Mouse (Mus musculus) liver, embryonic 15.5 days (tissue): ENCODE results near the gene H2-DMa. TPM values are rescaled to one million over a fixed set of nuclear protein-coding genes. Genes with fewer than 3 reads are reported as not detected.
A peak's percentile ranks its signal among the peaks of the same experiment; 100 is the strongest.

Experiments
- ATAC-seq: fragments of 200-750 bp; cut with Nextera tagmentation; 2 replicates; pipeline ENCODE4 v1.8.0; 2017; ENCODE audit warnings: moderate number of reproducible peaks, mild to moderate bottlenecking, moderate library complexity; ENCODE audit not compliant: insufficient read depth
- H3K27ac ChIP-seq: fragments of 300-500 bp; sonication (generic); replicated peaks from 2 replicates; pipeline ENCODE4 v1.5.1; 2015; ENCODE audit warnings: mild to moderate bottlenecking, inconsistent platforms
- H3K27me3 ChIP-seq: fragments of 300-500 bp; sonication (generic); 2 replicates; pipeline ENCODE4 v1.6.1; 2015; ENCODE audit warnings: mild to moderate bottlenecking, inconsistent platforms
- H3K36me3 ChIP-seq: fragments of 300-500 bp; sonication (generic); replicated peaks from 2 replicates; pipeline ENCODE4 v1.6.1; 2015; ENCODE audit warnings: moderate library complexity, mild to moderate bottlenecking, inconsistent platforms
- H3K4me1 ChIP-seq: fragments of 300-500 bp; sonication (generic); replicated peaks from 2 replicates; pipeline ENCODE4 v1.6.1; 2015; ENCODE audit warnings: inconsistent platforms
- H3K4me2 ChIP-seq: fragments of 300-500 bp; sonication (generic); 2 replicates; pipeline ENCODE4 v1.6.1; 2015; ENCODE audit warnings: moderate library complexity, mild to moderate bottlenecking, inconsistent platforms
- H3K4me3 ChIP-seq: fragments of 300-500 bp; sonication (generic); replicated peaks from 2 replicates; pipeline ENCODE4 v1.5.1; 2015; ENCODE audit warnings: mild to moderate bottlenecking, inconsistent platforms
- H3K9ac ChIP-seq: fragments of 300-500 bp; sonication (generic); 2 replicates; pipeline ENCODE4 v1.6.1; 2015; ENCODE audit warnings: moderate library complexity, mild to moderate bottlenecking, inconsistent platforms
- H3K9me3 ChIP-seq: fragments of 300-500 bp; sonication (generic); replicated peaks from 2 replicates; pipeline ENCODE4 v1.6.1; 2016; ENCODE audit warnings: inconsistent platforms
- WGBS: fragments of 180-500 bp; shearing (Covaris S2); methylation state at CpG from one replicate; pipeline ENCODE4 v1.1.7; 2015; ENCODE audit warnings: mixed read lengths; ENCODE audit not compliant: insufficient replicate concordance; 5-methylcytosine and 5-hydroxymethylcytosine counted together
- polyA plus RNA-seq: library from polyadenylated mRNA; unstranded; fragments of >200 nt; fragmentation: Nextera tagmentation; extraction: Ambion mirVana; gene quantifications from 2 replicates; pipeline ENCODE4 v1.2.1, GENCODE M21; 2015

The H2-DMa gene
- polyA plus RNA-seq, result 6.4 TPM in 2 replicates

DNA sequence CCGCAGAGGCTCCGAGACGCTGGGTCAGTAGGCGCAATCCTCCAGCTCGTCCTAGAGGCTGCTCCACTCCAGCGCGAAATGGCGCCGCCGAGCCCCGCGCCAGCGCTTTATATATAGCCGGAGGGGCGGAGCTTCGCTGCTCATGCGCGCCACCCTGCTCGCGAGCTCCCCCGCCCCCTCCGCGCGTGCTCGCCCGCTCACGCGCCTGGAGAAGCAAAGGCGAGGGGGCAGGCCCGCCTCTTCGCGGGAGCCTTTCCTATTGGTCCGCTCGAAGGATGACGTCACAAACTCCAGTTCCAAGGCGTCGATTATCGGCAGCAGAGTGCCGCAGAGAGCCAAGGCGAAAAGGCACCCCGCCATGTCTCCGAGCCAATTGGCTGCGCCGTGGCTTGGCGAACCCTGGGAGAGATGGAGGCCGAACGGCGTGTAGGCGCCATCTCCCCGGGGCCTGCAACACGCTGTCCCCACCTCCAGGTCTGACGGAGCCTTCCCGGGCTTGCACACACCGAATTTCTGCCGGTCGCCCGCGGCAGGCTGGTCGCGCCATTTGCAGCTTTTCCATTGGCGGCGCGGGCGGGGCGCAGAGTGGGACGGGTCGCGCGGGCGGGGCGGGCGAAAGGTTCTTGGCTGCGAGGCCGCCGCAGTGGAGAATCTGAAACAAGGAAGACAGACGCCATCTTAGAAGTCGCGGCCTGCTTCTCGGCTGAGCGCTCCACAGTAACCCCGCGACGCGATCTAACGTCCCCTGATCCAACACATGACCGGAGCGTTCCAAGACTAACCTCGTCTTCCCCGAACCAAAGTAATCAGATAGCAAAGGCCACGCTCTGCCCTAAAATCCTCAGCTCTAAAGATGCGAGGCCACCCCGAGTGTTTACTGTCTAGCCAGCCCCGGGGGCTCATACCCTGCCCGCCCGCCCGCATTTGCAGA lies at the start of gene H2-DMa:
H2-DMa (plus strand) TSS at position 293 of the 931 bp plus-strand sequence.
- ATAC-seq, result peak; percentile 73
- peak within 1 kb of the TSS; percentile 93 for H3K9ac ChIP-seq
- H3K36me3 ChIP-seq, result peaks cover 43% of the 10 kb centered on the region
- H3K27me3 ChIP-seq, result no peaks in the 10 kb centered on the region
- peak within 1 kb of the TSS; percentile 99 for H3K4me2 ChIP-seq
- under 1% methylated on average over 96 of the region's 96 CpGs for WGBS
- peak within 1 kb of the TSS; percentile 94 for H3K4me3 ChIP-seq
- H3K9me3 ChIP-seq, result no peaks in the 10 kb centered on the region
- peak within 1 kb of the TSS; percentile 99 for H3K27ac ChIP-seq
- H3K4me1 ChIP-seq, result peaks cover 67% of the 10 kb centered on the region

DNA sequence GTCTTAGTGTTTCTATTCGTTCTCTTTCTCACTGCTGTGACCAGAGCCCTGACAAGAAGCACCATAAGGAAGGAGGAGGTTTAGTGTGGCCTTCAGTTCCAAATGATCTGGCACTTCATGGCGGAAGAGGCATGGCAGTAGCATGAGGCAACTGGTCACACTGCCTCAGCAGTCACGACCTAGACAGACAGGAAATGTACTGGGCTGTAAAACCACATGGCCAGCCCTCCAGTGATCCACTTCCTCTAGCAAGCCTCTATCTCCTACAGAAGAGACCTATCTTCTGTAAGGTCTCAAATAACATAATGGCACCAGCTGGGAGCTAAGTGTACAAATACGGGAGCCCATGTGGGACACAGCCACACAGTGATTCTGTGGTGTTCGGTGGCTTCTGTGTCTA lies 47.2 kb upstream of the H2-DMa start:
- H3K9me3 ChIP-seq, result no peaks in the 10 kb centered on the region
- H3K27ac ChIP-seq, result 0 out of 2 replicates have a peak overlapping the region, but pooled peaks have one; percentile 6
- no peaks in the 10 kb centered on the region for H3K36me3 ChIP-seq
- 40% methylated on average over 5 of the region's 5 CpGs for whole genome bisulfite sequencing
- H3K4me3 ChIP-seq, result no peak overlapping the region
- no peak for ATAC-seq
- no peak overlapping the region for H3K9ac ChIP-seq
- H3K27me3 ChIP-seq, result peaks cover 21% of the 10 kb centered on the region
- H3K4me1 ChIP-seq, result 0 out of 2 replicates have a peak, but pooled peaks cover 3% of the 10 kb centered on the region
- no peak overlapping the region for H3K4me2 ChIP-seq

DNA sequence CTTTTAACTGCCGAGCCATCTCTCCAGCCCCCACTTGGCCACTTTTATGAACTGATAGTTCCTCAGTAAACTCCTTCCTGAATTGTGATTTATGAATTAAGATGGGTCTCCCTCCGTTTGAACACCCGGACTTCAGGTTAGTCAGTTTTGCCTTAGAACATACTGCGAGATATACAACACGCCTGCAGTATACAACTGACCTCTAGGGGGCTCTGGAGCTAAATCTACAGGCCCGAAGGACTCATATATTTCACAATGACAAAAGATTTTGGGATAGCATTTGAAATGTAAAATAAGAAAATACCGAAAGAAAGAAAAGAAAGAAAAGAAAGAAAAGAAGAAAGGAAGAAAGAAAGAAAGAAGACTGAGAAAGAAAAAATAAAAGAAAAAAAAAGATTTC lies 44.1 kb upstream of the H2-DMa start:
- Histone ChIP-seq H3K27me3 (peaks cover 25% of the 10 kb centered on the region), H3K4me2 (no peak overlapping the region), H3K36me3 (no peaks in the 10 kb centered on the region), H3K4me1 (0 out of 2 replicates have a peak, but pooled peaks cover 3% of the 10 kb centered on the region), H3K9ac (no peak overlapping the region), H3K27ac (no peak overlapping the region), H3K4me3 (no peak overlapping the region), H3K9me3 (no peaks in the 10 kb centered on the region)
- no peak for ATAC-seq
- WGBS, result 28% methylated on average over 7 of the region's 7 CpGs

DNA sequence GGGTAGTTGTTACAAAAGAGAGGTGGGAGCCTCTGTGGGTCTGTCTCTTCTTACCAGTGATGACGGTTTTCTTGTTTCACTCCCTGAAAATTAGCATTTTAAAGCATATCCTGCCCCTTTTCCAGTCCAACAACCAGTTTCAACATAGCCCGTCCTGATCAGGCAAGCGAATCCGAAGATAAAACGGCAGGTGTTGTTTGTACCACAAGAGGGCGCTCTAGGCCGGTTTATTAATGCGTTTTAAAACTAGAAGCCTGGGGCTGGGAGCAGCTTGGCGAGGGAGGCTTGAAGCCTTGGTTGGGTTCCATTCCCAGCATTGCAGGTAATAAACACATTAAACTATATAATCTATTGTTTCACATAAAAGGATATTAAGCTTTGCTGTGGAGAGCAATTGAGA lies 41.8 kb upstream of the H2-DMa start:
- Histone ChIP-seq H3K4me2 (no peak overlapping the region), H3K4me3 (no peak overlapping the region), H3K36me3 (no peaks in the 10 kb centered on the region), H3K9ac (no peak overlapping the region), H3K27me3 (peaks cover 25% of the 10 kb centered on the region), H3K4me1 (0 out of 2 replicates have a peak, but pooled peaks cover 3% of the 10 kb centered on the region), H3K27ac (no peak overlapping the region), H3K9me3 (no peaks in the 10 kb centered on the region)
- no peak for ATAC-seq
- under 1% methylated on average over 9 of the region's 9 CpGs for WGBS

DNA sequence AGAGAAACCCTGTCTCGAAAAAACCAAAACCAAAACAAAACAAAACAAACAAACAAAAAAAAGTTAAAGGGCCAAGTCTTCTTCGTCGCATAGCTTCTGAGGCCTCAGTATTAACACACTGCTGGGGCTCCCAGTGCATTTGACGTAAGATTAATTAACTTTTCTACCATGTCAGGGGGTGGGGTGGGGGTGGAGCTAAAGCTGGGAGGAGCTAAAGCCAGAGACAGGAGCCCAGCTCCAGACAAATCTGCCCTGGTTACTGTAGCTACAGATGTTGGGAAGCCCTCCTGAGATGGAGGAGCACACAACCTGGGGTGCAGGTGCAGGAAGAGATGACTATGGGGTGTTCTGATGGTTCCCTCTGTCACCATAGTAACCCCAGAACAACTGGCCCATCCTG lies 41.2 kb upstream of the H2-DMa start:
- H3K27me3 ChIP-seq, result peaks cover 25% of the 10 kb centered on the region
- H3K4me3 ChIP-seq, result no peak overlapping the region
- no peak overlapping the region for H3K9ac ChIP-seq
- ATAC-seq, result no peak
- H3K27ac ChIP-seq, result no peak overlapping the region
- H3K4me2 ChIP-seq, result no peak overlapping the region
- H3K4me1 ChIP-seq, result 0 out of 2 replicates have a peak, but pooled peaks cover 5% of the 10 kb centered on the region
- no peaks in the 10 kb centered on the region for H3K9me3 ChIP-seq
- H3K36me3 ChIP-seq, result no peaks in the 10 kb centered on the region
- 54% methylated on average over 4 of the region's 4 CpGs for WGBS

DNA sequence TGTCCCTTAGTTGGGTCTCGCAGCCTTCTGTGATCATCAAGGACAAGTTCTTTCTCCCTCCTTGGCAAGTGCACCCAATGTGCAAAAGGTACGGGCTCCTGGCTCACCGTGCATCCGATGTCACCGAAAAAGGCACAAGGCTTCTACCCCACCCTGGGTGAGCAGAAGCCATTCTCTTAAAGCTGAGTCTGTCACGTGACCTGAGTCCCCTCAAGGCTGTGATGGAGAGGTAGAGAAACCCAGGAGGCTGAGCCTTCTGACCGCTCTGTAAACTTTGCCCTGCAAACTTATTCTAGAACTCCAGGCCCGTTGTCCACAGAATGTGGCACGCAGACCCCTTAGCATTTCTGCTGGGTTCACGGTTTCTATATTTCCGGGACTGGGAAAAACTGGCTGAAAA lies 40.3 kb upstream of the H2-DMa start:
- Histone ChIP-seq H3K4me3 (no peak overlapping the region), H3K4me2 (no peak overlapping the region), H3K4me1 (0 out of 2 replicates have a peak, but pooled peaks cover 8% of the 10 kb centered on the region), H3K36me3 (no peaks in the 10 kb centered on the region), H3K9ac (no peak overlapping the region), H3K9me3 (no peaks in the 10 kb centered on the region), H3K27me3 (peaks cover 24% of the 10 kb centered on the region), H3K27ac (no peak overlapping the region)
- 80% methylated on average over 11 of the region's 11 CpGs for WGBS
- no peak for ATAC-seq

DNA sequence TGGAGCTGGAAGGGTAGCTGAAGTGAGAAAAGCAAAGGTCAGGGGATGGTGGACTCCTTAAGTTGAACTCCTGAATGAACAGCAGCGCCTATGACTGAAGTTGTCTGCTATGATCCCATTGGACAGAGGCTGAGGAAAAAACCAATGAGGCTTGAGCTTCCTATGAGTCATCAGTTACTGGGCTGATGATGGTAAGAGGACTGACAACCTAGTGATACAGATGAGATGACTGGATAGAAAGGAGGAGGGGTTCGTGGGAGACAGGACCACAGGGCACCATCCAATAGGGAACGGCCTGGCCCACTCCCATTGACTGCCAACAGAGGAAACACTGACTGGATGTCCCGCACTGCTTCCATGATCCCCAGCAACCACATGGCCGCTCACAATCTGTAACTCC lies 39.7 kb upstream of the H2-DMa start:
- peak; percentile 28; the same call in 1 of the 2 replicates for ATAC-seq
- Histone ChIP-seq H3K27ac (no peak overlapping the region), H3K4me1 (0 out of 2 replicates have a peak, but pooled peaks cover 8% of the 10 kb centered on the region), H3K9me3 (no peaks in the 10 kb centered on the region), H3K4me2 (no peak overlapping the region), H3K27me3 (peaks cover 26% of the 10 kb centered on the region), H3K9ac (no peak overlapping the region), H3K4me3 (no peak overlapping the region), H3K36me3 (no peaks in the 10 kb centered on the region)
- 24% methylated on average over 5 of the region's 5 CpGs for WGBS

DNA sequence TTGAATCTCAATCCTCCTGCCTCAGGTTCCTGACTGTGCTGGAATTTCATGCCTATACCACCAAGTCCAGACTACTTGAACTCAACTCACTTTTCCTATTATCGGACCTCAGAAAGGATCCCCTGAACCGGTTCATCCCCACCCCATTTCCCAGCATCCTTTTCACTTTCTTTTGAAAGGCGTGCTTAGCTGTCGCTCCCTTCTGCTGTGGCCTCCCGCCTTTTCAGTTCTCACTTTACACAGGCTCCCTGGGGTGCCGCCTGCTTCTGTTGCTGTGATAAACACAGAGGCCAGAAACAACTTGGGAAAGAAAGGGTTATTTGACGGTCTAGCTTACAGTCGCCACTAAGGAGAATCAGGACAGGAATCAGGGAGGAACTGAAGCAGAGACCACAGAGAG lies 36.2 kb upstream of the H2-DMa start:
- WGBS, result 29% methylated on average over 8 of the region's 8 CpGs

DNA sequence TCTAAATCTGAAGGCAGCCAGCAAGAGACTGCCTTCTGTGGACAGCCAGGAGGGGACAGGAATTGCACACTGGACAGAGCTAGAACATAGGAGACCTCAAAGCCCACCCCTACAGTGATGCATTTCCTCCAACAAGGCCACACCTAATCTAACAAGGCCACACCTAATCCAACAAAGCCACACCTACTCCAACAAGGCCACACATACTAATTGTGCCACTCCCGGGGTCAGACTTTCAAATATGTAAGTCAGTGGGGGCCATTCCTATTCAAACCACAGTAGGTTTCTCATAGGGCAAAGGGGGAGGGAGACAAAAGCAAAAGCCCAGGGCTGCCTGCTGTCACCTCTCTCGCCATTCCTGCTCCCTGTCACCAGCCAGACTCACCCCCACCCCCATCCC lies 32.0 kb upstream of the H2-DMa start:
- WGBS, result 48% methylated on average over 2 of the region's 2 CpGs
- no peak overlapping the region for H3K4me2 ChIP-seq
- H3K36me3 ChIP-seq, result no peaks in the 10 kb centered on the region
- H3K9ac ChIP-seq, result no peak overlapping the region
- H3K27ac ChIP-seq, result no peak overlapping the region
- H3K4me3 ChIP-seq, result no peak overlapping the region
- H3K27me3 ChIP-seq, result peaks cover 6% of the 10 kb centered on the region; the same call in 1 of the 2 replicates
- ATAC-seq, result no peak
- H3K4me1 ChIP-seq, result peaks cover 12% of the 10 kb centered on the region; the same call in 1 of the 2 replicates
- H3K9me3 ChIP-seq, result no peaks in the 10 kb centered on the region

More for the DNA sequence above, 36.2 kb upstream of the H2-DMa start:
- ATAC-seq, result no peak
- Histone ChIP-seq H3K9ac (no peak overlapping the region), H3K4me1 (0 out of 2 replicates have a peak, but pooled peaks cover 8% of the 10 kb centered on the region), H3K36me3 (no peaks in the 10 kb centered on the region), H3K27me3 (peaks cover 6% of the 10 kb centered on the region; the same call in 1 of the 2 replicates), H3K27ac (no peak overlapping the region), H3K4me3 (no peak overlapping the region), H3K4me2 (no peak overlapping the region), H3K9me3 (no peaks in the 10 kb centered on the region)

DNA sequence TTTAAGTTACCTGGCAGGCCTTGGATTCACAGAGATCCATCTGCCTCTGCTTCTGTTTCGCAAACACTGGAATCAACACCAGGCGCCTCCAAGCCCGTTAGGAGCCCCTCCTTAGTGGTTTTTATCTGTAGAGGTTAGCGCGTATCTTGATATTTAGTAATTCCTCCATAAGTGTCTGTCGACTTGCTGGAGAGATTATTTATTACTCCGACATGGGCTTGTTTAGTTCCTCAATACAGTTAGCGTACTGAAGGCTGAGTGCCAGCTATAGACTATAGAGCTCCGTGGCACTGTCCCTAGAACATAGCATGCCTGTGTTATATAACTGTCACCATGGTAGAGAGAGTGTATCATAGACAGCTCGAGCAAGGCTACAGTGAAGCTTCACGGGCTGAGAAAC lies 31.2 kb upstream of the H2-DMa start:
- peaks cover 6% of the 10 kb centered on the region; the same call in 1 of the 2 replicates for H3K27me3 ChIP-seq
- H3K4me3 ChIP-seq, result no peak overlapping the region
- H3K4me1 ChIP-seq, result peaks cover 11% of the 10 kb centered on the region; the same call in 1 of the 2 replicates
- 44% methylated on average over 11 of the region's 11 CpGs for WGBS
- no peak overlapping the region for H3K9ac ChIP-seq
- H3K36me3 ChIP-seq, result no peaks in the 10 kb centered on the region
- H3K4me2 ChIP-seq, result no peak overlapping the region
- no peak overlapping the region for H3K27ac ChIP-seq
- ATAC-seq, result no peak
- H3K9me3 ChIP-seq, result no peaks in the 10 kb centered on the region

DNA sequence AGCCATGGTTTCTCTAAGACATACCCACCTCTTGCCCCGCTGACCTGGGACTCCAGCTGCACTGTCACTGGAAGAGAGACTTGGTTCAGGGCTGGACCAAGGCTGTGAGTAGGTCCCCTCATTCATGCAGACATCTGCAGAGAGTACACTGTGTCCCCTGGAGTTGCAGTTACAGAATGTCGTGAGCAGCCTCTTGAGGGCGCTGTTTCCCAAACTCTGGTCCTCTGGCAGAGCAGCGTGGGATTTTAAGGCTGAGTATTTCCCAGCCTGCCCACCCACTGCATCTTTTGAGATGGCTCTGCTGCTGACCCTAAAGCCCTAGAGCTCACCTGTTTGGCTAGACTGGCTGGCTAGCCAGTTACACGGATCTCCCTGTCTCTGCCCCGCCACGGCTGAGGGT lies 28.4 kb upstream of the H2-DMa start:
- Histone ChIP-seq H3K9me3 (no peaks in the 10 kb centered on the region), H3K27ac (no peak overlapping the region), H3K9ac (no peak overlapping the region), H3K4me1 (peaks cover 7% of the 10 kb centered on the region; the same call in 1 of the 2 replicates), H3K36me3 (no peaks in the 10 kb centered on the region), H3K4me2 (no peak overlapping the region), H3K27me3 (no peaks in the 10 kb centered on the region; the same call in 1 of the 2 replicates), H3K4me3 (no peak overlapping the region)
- WGBS, result 49% methylated on average over 7 of the region's 7 CpGs
- ATAC-seq, result no peak
